Mouse (Mus musculus) layer of hippocampus, adult 18-20 months (tissue): Measurements from ENCODE around the gene Emc1. TPM values are rescaled to one million over a fixed set of nuclear protein-coding genes. Genes with fewer than 3 reads are reported as not detected.
"Not testable (repeated sequence)": the region's sequence is repeated elsewhere in the genome, so short reads cannot be mapped to it uniquely, and the experiment has no call there.

Experiments
- DNase-seq, 2 experiments: peaks; one replicate each; pipeline ENCODE4 v3.0.0; 2022; ENCODE audit warnings: low spot score in 2 of 2
- total RNA-seq, 2 experiments: library from RNA; stranded (reverse); gene quantifications; 2 replicates each; pipeline ENCODE4 v1.2.3; 2021

The Emc1 gene
- total RNA-seq, 2 experiments from 2014 or later = 87.2 to 93.6 TPM

GRCm38 (mm10) chr4:139352832-139353231 lies 445 bp downstream of the Emc1 start:
- DNase-seq = no peak

GRCm38 (mm10) chr4:139357211-139357610 lies 4.8 kb downstream of the Emc1 start:
- no peak for DNase-seq

GRCm38 (mm10) chr4:139360761-139361548 lies 8.6 kb downstream of the Emc1 start:
- DNase-seq = no peak

- DNase-seq = no peak
Measured at GRCm38 (mm10) chr4:139367336-139367735, 14.9 kb downstream of the Emc1 start.

GRCm38 (mm10) chr4:139368038-139368437 lies 15.7 kb downstream of the Emc1 start:
- peak in 1 of 2 experiments; percentile 24 for DNase-seq

GRCm38 (mm10) chr4:139373130-139373529 lies 20.7 kb downstream of the Emc1 start:
- DNase-seq = no peak

- no peak for DNase-seq
Measured at GRCm38 (mm10) chr4:139373531-139373930, 21.1 kb downstream of the Emc1 start.

GRCm38 (mm10) chr4:139379719-139380118 lies 27.3 kb downstream of the Emc1 start:
- DNase-seq = no peak

- peak; percentile 100 for DNase-seq
Measured at GRCm38 (mm10) chr4:139380207-139380748, 27.9 kb downstream of the Emc1 start.

- no peak for DNase-seq
Measured at GRCm38 (mm10) chr4:139380775-139381451, 28.5 kb downstream of the Emc1 start.

GRCm38 (mm10) chr4:139381452-139381845 lies 29.1 kb downstream of the Emc1 start:
- no peak for DNase-seq

- DNase-seq = no peak
Measured at GRCm38 (mm10) chr4:139382231-139382630, 29.8 kb downstream of the Emc1 start.

- DNase-seq = not testable (repeated sequence)
Measured at GRCm38 (mm10) chr4:139385841-139386240, 33.5 kb downstream of the Emc1 start.

GRCm38 (mm10) chr4:139386869-139387319 lies 34.5 kb downstream of the Emc1 start:
- peak in 1 of 2 experiments; percentile 20 for DNase-seq

GRCm38 (mm10) chr4:139389557-139389956 lies 37.2 kb downstream of the Emc1 start:
- DNase-seq = no peak

- DNase-seq = no peak
Measured at GRCm38 (mm10) chr4:139395431-139395830, 43.0 kb downstream of the Emc1 start.

GRCm38 (mm10) chr4:139400487-139400886 lies 48.1 kb downstream of the Emc1 start:
- DNase-seq = no peak

GRCm38 (mm10) chr4:139403214-139403613 lies 50.8 kb downstream of the Emc1 start:
- DNase-seq = peak; percentile 24 to 48

- DNase-seq = no peak
Measured at GRCm38 (mm10) chr4:139411351-139411750, 59.0 kb downstream of the Emc1 start.

GRCm38 (mm10) chr4:139417868-139418267 lies 65.5 kb downstream of the Emc1 start:
- no peak for DNase-seq

- DNase-seq = no peak
Measured at GRCm38 (mm10) chr4:139421621-139422020, 69.2 kb downstream of the Emc1 start.

GRCm38 (mm10) chr4:139422409-139422808 lies 70.0 kb downstream of the Emc1 start:
- DNase-seq = no peak
